Mouse (Mus musculus) liver, embryonic 14.5 days (tissue): ENCODE measurements around the gene Apobec3.

Experiments
- CTCF ChIP-seq: IDR thresholded peaks from 2 replicates; pipeline ENCODE4 v1.5.1; 2016; ENCODE audit warnings: antibody characterized with exemption, low read depth, control low read depth
- EP300 ChIP-seq: IDR thresholded peaks from 2 replicates; pipeline ENCODE4 v1.6.1; 2016; ENCODE audit warnings: antibody characterized with exemption, low read depth

GRCm38 (mm10) chr15:79892995-79893823 lies 1.8 kb downstream of the Apobec3 start:
- TF ChIP-seq CTCF (no peak), EP300 (no peak)
